Mouse (Mus musculus) lung, postnatal 0 days (tissue): ENCODE measurements around the gene Hoxa7.

ENCODE experiments used
- CTCF ChIP-seq: IDR thresholded peaks from 2 replicates; pipeline ENCODE4 v1.5.1; 2016; ENCODE audit warnings: antibody characterized with exemption, mild to moderate bottlenecking
- EP300 ChIP-seq: IDR thresholded peaks from 2 replicates; pipeline ENCODE4 v1.6.1; 2016; ENCODE audit warnings: antibody characterized with exemption, mild to moderate bottlenecking, control low read depth

GRCm38 (mm10) chr6:52259081-52259790 is 37.6 kb upstream of the Hoxa7 start:
- TF ChIP-seq CTCF: no peak
- no peak for TF ChIP-seq EP300
